Mouse (Mus musculus) cerebellum, adult 11 months (tissue): ENCODE measurements around the gene Sarnp.

Source experiments
- DNase-seq: peaks from one replicate; pipeline ENCODE4 v3.0.0; 2022

Sarnp gene

GRCm38 (mm10) chr10:128917400-128917799 is 100.3 kb downstream of the Sarnp start:
- peak; percentile 17 for DNase-seq

GRCm38 (mm10) chr10:128918246-128918645 is 101.1 kb downstream of the Sarnp start:
- peak; percentile 98 for DNase-seq

GRCm38 (mm10) chr10:128919203-128919631 is 102.1 kb downstream of the Sarnp start:
- DNase-seq: peak; percentile 50

GRCm38 (mm10) chr10:128919966-128920365 is 102.8 kb downstream of the Sarnp start:
- no peak for DNase-seq

- no peak for DNase-seq
These were observed 103.6 kb downstream of the Sarnp start for GRCm38 (mm10) chr10:128920736-128921161.

GRCm38 (mm10) chr10:128921251-128921650 is 104.1 kb downstream of the Sarnp start:
- no peak for DNase-seq

GRCm38 (mm10) chr10:128921883-128922821 is 105.0 kb downstream of the Sarnp start:
- DNase-seq: no peak

GRCm38 (mm10) chr10:128922822-128923012 is 105.6 kb downstream of the Sarnp start, which contains the start of gene Rdh5:
Gene Rdh5 (minus strand): TSS chr10:128922888.
- no peak for DNase-seq

- DNase-seq: peak; percentile 95
These were observed 106.0 kb downstream of the Sarnp start for GRCm38 (mm10) chr10:128923013-128923691.

- DNase-seq: no peak
These were observed 106.8 kb downstream of the Sarnp start, which contains the start of gene Bloc1s1 for GRCm38 (mm10) chr10:128923935-128924334. Gene Bloc1s1 (minus strand): TSS chr10:128924035.
